Mouse (Mus musculus) gonadal fat pad, adult 2 months (tissue): Measurements from ENCODE around the gene Mettl23. TPM values are rescaled to one million over a fixed set of nuclear protein-coding genes. Genes with fewer than 3 reads are reported as not detected.
"Not testable (repeated sequence)": the region's sequence is repeated elsewhere in the genome, so short reads cannot be mapped to it uniquely, and the experiment has no call there.

Experiments
- DNase-seq: peaks from one replicate; pipeline ENCODE4 v3.0.0-alpha.2; 2012; ENCODE audit warnings: low read depth
- polyA plus RNA-seq: library from polyadenylated mRNA; depleted of rRNA; stranded (reverse); fragments of >200 nt; gene quantifications from 2 replicates; pipeline ENCODE4 v1.2.3, GENCODE M21; 2012

Mettl23 gene
- polyA plus RNA-seq, 1 experiment, result 25.9 TPM

- no peak for DNase-seq
Observed at GRCm38 (mm10) chr11:116847187-116848085, 4.4 kb downstream of the Mettl23 start.

GRCm38 (mm10) chr11:116848086-116848876 lies 5.2 kb downstream of the Mettl23 start:
- DNase-seq, result no peak

- DNase-seq, result not testable (repeated sequence)
Observed at GRCm38 (mm10) chr11:116848877-116849178, 5.8 kb downstream of the Mettl23 start.

- no peak for DNase-seq
Observed at GRCm38 (mm10) chr11:116849587-116849986, 6.5 kb downstream of the Mettl23 start.

GRCm38 (mm10) chr11:116850085-116850484 lies 7.0 kb downstream of the Mettl23 start:
- DNase-seq, result no peak

- no peak for DNase-seq
Observed at GRCm38 (mm10) chr11:116850833-116851477, 7.9 kb downstream of the Mettl23 start.

GRCm38 (mm10) chr11:116851576-116852290 lies 8.7 kb downstream of the Mettl23 start:
- no peak for DNase-seq

GRCm38 (mm10) chr11:116852291-116852890 lies 9.3 kb downstream of the Mettl23 start, which contains the start of gene Mfsd11:
Gene Mfsd11, plus strand, starts transcription at chr11:116852440.
- no peak for DNase-seq

- DNase-seq, result no peak
Observed at GRCm38 (mm10) chr11:116852891-116853511, 9.9 kb downstream of the Mettl23 start, which contains the start of gene Srsf2. Gene Srsf2, minus strand, starts transcription at chr11:116853094.

- DNase-seq, result no peak
Observed at GRCm38 (mm10) chr11:116853512-116853928, 10.4 kb downstream of the Mettl23 start.

GRCm38 (mm10) chr11:116854279-116854678 lies 11.2 kb downstream of the Mettl23 start:
- no peak for DNase-seq

GRCm38 (mm10) chr11:116857183-116857850 lies 14.2 kb downstream of the Mettl23 start:
- no peak for DNase-seq

- DNase-seq, result no peak
Observed at GRCm38 (mm10) chr11:116864444-116864843, 21.4 kb downstream of the Mettl23 start.

- no peak for DNase-seq
Observed at GRCm38 (mm10) chr11:116865945-116866585, 23.0 kb downstream of the Mettl23 start.

GRCm38 (mm10) chr11:116868129-116868528 lies 25.1 kb downstream of the Mettl23 start:
- DNase-seq, result no peak

GRCm38 (mm10) chr11:116869223-116869622 lies 26.1 kb downstream of the Mettl23 start:
- DNase-seq, result peak; percentile 81

GRCm38 (mm10) chr11:116869641-116870040 lies 26.6 kb downstream of the Mettl23 start:
- DNase-seq, result no peak

- DNase-seq, result no peak
Observed at GRCm38 (mm10) chr11:116871538-116871937, 28.5 kb downstream of the Mettl23 start.

- no peak for DNase-seq
Observed at GRCm38 (mm10) chr11:116873987-116874386, 30.9 kb downstream of the Mettl23 start.
